In genomic region chr17:15527811-15528136, GRCm38 (mm10) we compare ENCODE assay signal across 7 mouse cellular contexts. TPM values are rescaled to one million over a fixed set of nuclear protein-coding genes. Genes with fewer than 3 reads are reported as not detected.
A peak's percentile ranks its signal among the peaks of the same experiment; 100 is the strongest.
DNase-seq lines count a peak whose midpoint lies in the region; ATAC-seq lines count a peak whose summit lies in the region.

No protein-coding gene starts in this region.

- no peaks in the 10 kb centered on the region for H3K27me3 ChIP-seq in lung, embryonic 15.5 days
- no peaks in the 10 kb centered on the region for H3K27me3 ChIP-seq in forebrain, embryonic 11.5 days (ENCODE audit: control insufficient read depth, insufficient read depth, low read length)
- no peaks in the 10 kb centered on the region for H3K27me3 ChIP-seq in limb, embryonic 12.5 days
- no peaks in the 10 kb centered on the region for H3K27me3 ChIP-seq in stomach, embryonic 14.5 days (ENCODE audit: control insufficient read depth, insufficient read depth, low read length)

- H3K36me3 ChIP-seq in lung, embryonic 15.5 days = peaks cover 17% of the 10 kb centered on the region
- H3K36me3 ChIP-seq in forebrain, embryonic 11.5 days (ENCODE audit: control insufficient read depth, insufficient read depth, low read length) = no peaks in the 10 kb centered on the region
- peaks cover 25% of the 10 kb centered on the region for H3K36me3 ChIP-seq in limb, embryonic 12.5 days
- H3K36me3 ChIP-seq in stomach, embryonic 14.5 days (ENCODE audit: control insufficient read depth, insufficient read depth, low read length) = peaks cover 11% of the 10 kb centered on the region

- peak overlapping the region; percentile 88 for H3K27ac ChIP-seq in lung, embryonic 15.5 days
- H3K27ac ChIP-seq in forebrain, embryonic 11.5 days (ENCODE audit: low read depth, low read length) = no peak overlapping the region
- H3K27ac ChIP-seq in limb, embryonic 12.5 days = peak overlapping the region; percentile 89
- H3K27ac ChIP-seq in stomach, embryonic 14.5 days (ENCODE audit: low read length) = peak overlapping the region; percentile 80

- H3K4me1 ChIP-seq in lung, embryonic 15.5 days = peaks cover 19% of the 10 kb centered on the region
- 0 out of 2 replicates have a peak, but pooled peaks cover 2% of the 10 kb centered on the region for H3K4me1 ChIP-seq in forebrain, embryonic 11.5 days (replicated peaks; ENCODE audit: control insufficient read depth, insufficient read depth, low read length)
- H3K4me1 ChIP-seq in limb, embryonic 12.5 days (replicated peaks) = peaks cover 13% of the 10 kb centered on the region
- peaks cover 6% of the 10 kb centered on the region; the same call in 1 of the 2 replicates for H3K4me1 ChIP-seq in stomach, embryonic 14.5 days (ENCODE audit: control insufficient read depth, insufficient read depth, low read length)

- H3K9me3 ChIP-seq in lung, embryonic 15.5 days = no peaks in the 10 kb centered on the region
- no peaks in the 10 kb centered on the region for H3K9me3 ChIP-seq in forebrain, embryonic 11.5 days (ENCODE audit: control insufficient read depth, low read length)
- no peaks in the 10 kb centered on the region for H3K9me3 ChIP-seq in limb, embryonic 12.5 days
- H3K9me3 ChIP-seq in stomach, embryonic 14.5 days (ENCODE audit: control insufficient read depth, low read depth, low read length) = no peaks in the 10 kb centered on the region

- H3K9ac ChIP-seq in lung, embryonic 15.5 days = peak overlapping the region; percentile 80
- H3K9ac ChIP-seq in forebrain, embryonic 11.5 days (ENCODE audit: low read length) = peak overlapping the region; percentile 79
- H3K9ac ChIP-seq in limb, embryonic 12.5 days (replicated peaks) = peak overlapping the region; percentile 85
- H3K9ac ChIP-seq in stomach, embryonic 14.5 days (replicated peaks; ENCODE audit: low read depth, low read length) = peak overlapping the region; percentile 62; the same call in 1 of the 2 replicates

- DNase-seq in lung, postnatal 25 days (ENCODE audit: low spot score) = no peak
- no peak for DNase-seq in forebrain, embryonic 11.5 days (ENCODE audit: low spot score)
- DNase-seq in adrenal gland, postnatal 10 days = no peak
- DNase-seq in layer of hippocampus, adult 9-11 months = no peak

- peak overlapping the region; percentile 89 for H3K4me2 ChIP-seq in lung, embryonic 15.5 days
- H3K4me2 ChIP-seq in forebrain, embryonic 11.5 days (ENCODE audit: low read depth, low read length, severe bottlenecking) = peak overlapping the region; percentile 81
- H3K4me2 ChIP-seq in limb, embryonic 12.5 days = peak overlapping the region; percentile 72
- peak overlapping the region; percentile 74 for H3K4me2 ChIP-seq in stomach, embryonic 14.5 days (replicated peaks; ENCODE audit: low read depth, low read length)

- 41% methylated on average over 3 of the region's 3 CpGs for WGBS in lung, embryonic 15.5 days
- 64% methylated on average over 3 of the region's 3 CpGs for WGBS in forebrain, embryonic 11.5 days
- WGBS in limb, embryonic 12.5 days = 60% methylated on average over 3 of the region's 3 CpGs
- 48% methylated on average over 3 of the region's 3 CpGs for WGBS in stomach, embryonic 14.5 days

- H3K4me3 ChIP-seq in lung, embryonic 15.5 days = peak overlapping the region; percentile 68
- H3K4me3 ChIP-seq in forebrain, embryonic 11.5 days (ENCODE audit: low read depth, low read length) = peak overlapping the region; percentile 90
- H3K4me3 ChIP-seq in limb, embryonic 12.5 days (replicated peaks) = peak overlapping the region; percentile 90
- peak overlapping the region; percentile 74 for H3K4me3 ChIP-seq in stomach, embryonic 14.5 days (ENCODE audit: low read depth, low read length)

- ATAC-seq in lung, embryonic 15.5 days (ENCODE audit: borderline replicate concordance, extremely low read depth, low FRiP score, low TSS enrichment) = no peak
- no peak for ATAC-seq in forebrain, embryonic 11.5 days (replicated peaks; ENCODE audit: low FRiP score)
- no peak for ATAC-seq in limb, embryonic 12.5 days (ENCODE audit: insufficient number of reproducible peaks, insufficient read depth, low FRiP score, low TSS enrichment, low read depth)
- ATAC-seq in stomach, embryonic 14.5 days (ENCODE audit: insufficient number of reproducible peaks, insufficient read depth, low FRiP score, low read depth) = no peak

RNA-seq across cellular contexts. Expression of gene Pdcd2, which starts 0.7 kb away (rescaled TPM):
- polyA plus RNA-seq in lung, embryonic 15.5 days (2015; fragmentation: Nextera tagmentation; extraction: Ambion mirVana) = 36.5 and 41.0 TPM in 2 replicates
- polyA plus RNA-seq in forebrain, embryonic 11.5 days (2014; fragmentation: Nextera tagmentation; extraction: Ambion mirVana) = 51.6 and 53.0 TPM in 2 replicates
- 54.8 and 59.6 TPM in 2 replicates for polyA plus RNA-seq in limb, embryonic 12.5 days (2016; fragmentation: Nextera tagmentation; extraction: Ambion mirVana)
- 38.9 and 45.7 TPM in 2 replicates for polyA plus RNA-seq in stomach, embryonic 14.5 days (2014; fragmentation: Nextera tagmentation; extraction: Ambion mirVana)
- 10 to 100 TPM; 30.0 to 32.8 TPM for total RNA-seq in adrenal gland, postnatal 10 days (2021)

RNA-seq across cellular contexts. Expression of gene Tbp, which starts 28.1 kb away (rescaled TPM):
- polyA plus RNA-seq in lung, embryonic 15.5 days (2015; fragmentation: Nextera tagmentation; extraction: Ambion mirVana) = 46.5 and 48.7 TPM in 2 replicates
- polyA plus RNA-seq in forebrain, embryonic 11.5 days (2014; fragmentation: Nextera tagmentation; extraction: Ambion mirVana) = 79.6 and 80.4 TPM in 2 replicates
- 45.8 and 53.3 TPM in 2 replicates for polyA plus RNA-seq in limb, embryonic 12.5 days (2016; fragmentation: Nextera tagmentation; extraction: Ambion mirVana)
- polyA plus RNA-seq in stomach, embryonic 14.5 days (2014; fragmentation: Nextera tagmentation; extraction: Ambion mirVana) = 57.5 and 60.8 TPM in 2 replicates
- total RNA-seq in adrenal gland, postnatal 10 days (2021) = 10 to 100 TPM; 24.5 to 24.7 TPM

RNA-seq across cellular contexts. Expression of gene Psmb1, which starts 28.2 kb away (rescaled TPM):
- polyA plus RNA-seq in lung, embryonic 15.5 days (2015; fragmentation: Nextera tagmentation; extraction: Ambion mirVana) = 262 and 270 TPM in 2 replicates
- polyA plus RNA-seq in forebrain, embryonic 11.5 days (2014; fragmentation: Nextera tagmentation; extraction: Ambion mirVana) = 244 and 247 TPM in 2 replicates
- 262 and 265 TPM in 2 replicates for polyA plus RNA-seq in limb, embryonic 12.5 days (2016; fragmentation: Nextera tagmentation; extraction: Ambion mirVana)
- 254 and 268 TPM in 2 replicates for polyA plus RNA-seq in stomach, embryonic 14.5 days (2014; fragmentation: Nextera tagmentation; extraction: Ambion mirVana)
- total RNA-seq in adrenal gland, postnatal 10 days (2021) = 100 to 1,000 TPM; 171 to 174 TPM

RNA-seq across cellular contexts. Expression of gene Prdm9, which starts 36.4 kb away (rescaled TPM):
- 2.2 and 2.6 TPM in 2 replicates for polyA plus RNA-seq in lung, embryonic 15.5 days (2015; fragmentation: Nextera tagmentation; extraction: Ambion mirVana)
- 1.2 and 1.3 TPM in 2 replicates for polyA plus RNA-seq in forebrain, embryonic 11.5 days (2014; fragmentation: Nextera tagmentation; extraction: Ambion mirVana)
- 1.4 TPM in 2 replicates for polyA plus RNA-seq in limb, embryonic 12.5 days (2016; fragmentation: Nextera tagmentation; extraction: Ambion mirVana)
- 0.93 and 1.4 TPM in 2 replicates for polyA plus RNA-seq in stomach, embryonic 14.5 days (2014; fragmentation: Nextera tagmentation; extraction: Ambion mirVana)
- total RNA-seq in adrenal gland, postnatal 10 days (2021) = 1 to 10 TPM; 6.8 to 9.0 TPM
